Mouse (Mus musculus) neural tube, embryonic 12.5 days (tissue): ENCODE data around the gene Cux1. TPM values are rescaled to one million over a fixed set of nuclear protein-coding genes. Genes with fewer than 3 reads are reported as not detected.
"Not testable (repeated sequence)": the region's sequence is repeated elsewhere in the genome, so short reads cannot be mapped to it uniquely, and the experiment has no call there.

Experiments
- ATAC-seq: fragments of 200-750 bp; cut with Nextera tagmentation; 2 replicates; pipeline ENCODE4 v1.8.0; 2017; ENCODE audit warnings: low read depth, mild to moderate bottlenecking, moderate TSS enrichment, moderate library complexity; ENCODE audit not compliant: low FRiP score
- H3K27ac ChIP-seq: fragments of 300-500 bp; sonication (generic); 2 replicates; pipeline ENCODE4 v1.5.1; 2016
- H3K27me3 ChIP-seq: fragments of 300-500 bp; sonication (generic); replicated peaks from 2 replicates; pipeline ENCODE4 v1.6.1; 2016; ENCODE audit warnings: mild to moderate bottlenecking
- H3K36me3 ChIP-seq: fragments of 300-500 bp; sonication (generic); 2 replicates; pipeline ENCODE4 v1.6.1; 2016; ENCODE audit warnings: mild to moderate bottlenecking
- H3K4me1 ChIP-seq: fragments of 300-500 bp; sonication (generic); 2 replicates; pipeline ENCODE4 v1.6.1; 2016
- H3K4me2 ChIP-seq: fragments of 300-500 bp; sonication (generic); replicated peaks from 2 replicates; pipeline ENCODE4 v1.6.1; 2016; ENCODE audit warnings: mild to moderate bottlenecking
- H3K4me3 ChIP-seq: fragments of 300-500 bp; sonication (generic); 2 replicates; pipeline ENCODE4 v1.5.1; 2016
- H3K9ac ChIP-seq: fragments of 300-500 bp; sonication (generic); 2 replicates; pipeline ENCODE4 v1.6.1; 2016; ENCODE audit warnings: mild to moderate bottlenecking
- H3K9me3 ChIP-seq: fragments of 300-500 bp; sonication (generic); 2 replicates; pipeline ENCODE4 v1.6.1; 2016; ENCODE audit warnings: mild to moderate bottlenecking
- WGBS: fragments of 180-500 bp; shearing (Covaris S2); methylation state at CpG from one replicate; pipeline ENCODE4 v1.1.7; 2016; 5-methylcytosine and 5-hydroxymethylcytosine counted together
- polyA plus RNA-seq: library from polyadenylated mRNA; unstranded; fragments of >200 nt; fragmentation: Nextera tagmentation; extraction: Ambion mirVana; gene quantifications from 2 replicates; pipeline ENCODE4 v1.2.1, GENCODE M21; 2016

Cux1 gene
- polyA plus RNA-seq, 1 experiment from 2014 or later, result 117 TPM

GRCm38 (mm10) chr5:136218585-136218984, 348.7 kb downstream of the Cux1 start:
- no peaks in the 10 kb centered on the region for H3K27me3 ChIP-seq
- no peaks in the 10 kb centered on the region for H3K4me1 ChIP-seq
- no peak for ATAC-seq
- H3K36me3 ChIP-seq, result peaks cover 41% of the 10 kb centered on the region
- no peak overlapping the region for H3K4me2 ChIP-seq
- H3K27ac ChIP-seq, result no peak overlapping the region
- no peak overlapping the region for H3K4me3 ChIP-seq
- WGBS, result 86% methylated on average over 12 of the region's 12 CpGs
- no peaks in the 10 kb centered on the region for H3K9me3 ChIP-seq
- no peak overlapping the region for H3K9ac ChIP-seq

- no peaks in the 10 kb centered on the region for H3K27me3 ChIP-seq
- no peaks in the 10 kb centered on the region for H3K4me1 ChIP-seq
- H3K4me3 ChIP-seq, result no peak overlapping the region
- H3K27ac ChIP-seq, result no peak overlapping the region
- H3K4me2 ChIP-seq, result no peak overlapping the region
- WGBS, result 72% methylated on average over 4 of the region's 4 CpGs
- no peak for ATAC-seq
- H3K36me3 ChIP-seq, result peaks cover 35% of the 10 kb centered on the region
- H3K9ac ChIP-seq, result no peak overlapping the region
- no peaks in the 10 kb centered on the region for H3K9me3 ChIP-seq
These were observed 349.3 kb downstream of the Cux1 start for GRCm38 (mm10) chr5:136217932-136218381.

- 87% methylated on average over 18 of the region's 18 CpGs for WGBS
- H3K27ac ChIP-seq, result no peak overlapping the region
- no peak overlapping the region; the same call in 1 of the 2 replicates for H3K9ac ChIP-seq
- no peak overlapping the region for H3K4me3 ChIP-seq
- peaks cover 33% of the 10 kb centered on the region for H3K36me3 ChIP-seq
- no peaks in the 10 kb centered on the region for H3K27me3 ChIP-seq
- H3K4me1 ChIP-seq, result no peaks in the 10 kb centered on the region
- ATAC-seq, result no peak
- H3K4me2 ChIP-seq, result no peak overlapping the region
- H3K9me3 ChIP-seq, result no peaks in the 10 kb centered on the region
These were observed 350.2 kb downstream of the Cux1 start for GRCm38 (mm10) chr5:136217004-136217665.

- Histone ChIP-seq H3K9me3 (no peaks in the 10 kb centered on the region), H3K4me3 (no peak overlapping the region), H3K36me3 (peaks cover 23% of the 10 kb centered on the region; the same call in 1 of the 2 replicates), H3K9ac (no peak overlapping the region), H3K4me2 (no peak overlapping the region), H3K27ac (no peak overlapping the region), H3K4me1 (no peaks in the 10 kb centered on the region), H3K27me3 (no peaks in the 10 kb centered on the region)
- no peak for ATAC-seq
- WGBS, result 87% methylated on average over 5 of the region's 5 CpGs
These were observed 351.3 kb downstream of the Cux1 start for GRCm38 (mm10) chr5:136215958-136216357.

- 91% methylated on average over 3 of the region's 3 CpGs for WGBS
- H3K9me3 ChIP-seq, result no peaks in the 10 kb centered on the region
- no peaks in the 10 kb centered on the region for H3K4me1 ChIP-seq
- no peak overlapping the region for H3K4me3 ChIP-seq
- H3K9ac ChIP-seq, result no peak overlapping the region
- no peaks in the 10 kb centered on the region for H3K27me3 ChIP-seq
- ATAC-seq, result no peak
- no peak overlapping the region for H3K4me2 ChIP-seq
- H3K27ac ChIP-seq, result no peak overlapping the region
- H3K36me3 ChIP-seq, result peaks cover 16% of the 10 kb centered on the region; the same call in 1 of the 2 replicates
These were observed 352.1 kb downstream of the Cux1 start for GRCm38 (mm10) chr5:136215211-136215610.

GRCm38 (mm10) chr5:136213716-136214115, 353.6 kb downstream of the Cux1 start:
- 82% methylated on average over 5 of the region's 5 CpGs for WGBS
- H3K9ac ChIP-seq, result no peak overlapping the region

GRCm38 (mm10) chr5:136212716-136213115, 354.6 kb downstream of the Cux1 start:
- Histone ChIP-seq H3K9ac (no peak overlapping the region), H3K36me3 (no peaks in the 10 kb centered on the region), H3K27ac (no peak overlapping the region), H3K4me2 (no peak overlapping the region), H3K9me3 (no peaks in the 10 kb centered on the region), H3K27me3 (no peaks in the 10 kb centered on the region), H3K4me3 (no peak overlapping the region), H3K4me1 (no peaks in the 10 kb centered on the region)
- 91% methylated on average over 11 of the region's 11 CpGs for WGBS
- no peak for ATAC-seq

More at GRCm38 (mm10) chr5:136213716-136214115, 353.6 kb downstream of the Cux1 start:
- H3K27ac ChIP-seq, result no peak overlapping the region
- no peak overlapping the region for H3K4me3 ChIP-seq
- no peaks in the 10 kb centered on the region for H3K4me1 ChIP-seq
- no peak overlapping the region for H3K4me2 ChIP-seq
- H3K36me3 ChIP-seq, result peaks cover 3% of the 10 kb centered on the region; the same call in 1 of the 2 replicates
- no peak for ATAC-seq
- H3K27me3 ChIP-seq, result no peaks in the 10 kb centered on the region
- no peaks in the 10 kb centered on the region for H3K9me3 ChIP-seq

GRCm38 (mm10) chr5:136211341-136212102, 355.8 kb downstream of the Cux1 start:
- not testable (repeated sequence) for H3K27ac ChIP-seq, ATAC-seq, H3K27me3 ChIP-seq, H3K4me3 ChIP-seq, H3K9ac ChIP-seq, H3K4me1 ChIP-seq, H3K9me3 ChIP-seq, H3K4me2 ChIP-seq, H3K36me3 ChIP-seq
- WGBS, result 90% methylated on average over 14 of the region's 14 CpGs

- no peaks in the 10 kb centered on the region for H3K27me3 ChIP-seq
- ATAC-seq, result no peak
- H3K4me1 ChIP-seq, result no peaks in the 10 kb centered on the region
These were observed 356.7 kb downstream of the Cux1 start for GRCm38 (mm10) chr5:136210549-136210948.

GRCm38 (mm10) chr5:136201832-136202231, 365.5 kb downstream of the Cux1 start:
- WGBS, result 34% methylated on average over 7 of the region's 7 CpGs
- Histone ChIP-seq H3K4me1 (peaks cover 6% of the 10 kb centered on the region), H3K27me3 (no peaks in the 10 kb centered on the region), H3K4me3 (no peak overlapping the region), H3K36me3 (peaks cover 4% of the 10 kb centered on the region), H3K4me2 (no peak overlapping the region), H3K27ac (no peak overlapping the region), H3K9me3 (no peaks in the 10 kb centered on the region), H3K9ac (no peak overlapping the region)
- peak; percentile 34; the same call in 1 of the 2 replicates for ATAC-seq

More at GRCm38 (mm10) chr5:136210549-136210948, 356.7 kb downstream of the Cux1 start:
- 71% methylated on average over 5 of the region's 5 CpGs for WGBS
- Histone ChIP-seq H3K27ac (no peak overlapping the region), H3K36me3 (no peaks in the 10 kb centered on the region), H3K4me2 (no peak overlapping the region), H3K9ac (no peak overlapping the region), H3K9me3 (no peaks in the 10 kb centered on the region), H3K4me3 (no peak overlapping the region)

GRCm38 (mm10) chr5:136199526-136199925, 367.8 kb downstream of the Cux1 start:
- Histone ChIP-seq H3K9me3 (peaks cover 4% of the 10 kb centered on the region; the same call in 1 of the 2 replicates), H3K4me1 (peaks cover 6% of the 10 kb centered on the region), H3K9ac (peak overlapping the region; percentile 75), H3K4me2 (peak overlapping the region; percentile 90), H3K27me3 (no peaks in the 10 kb centered on the region), H3K4me3 (peak overlapping the region; percentile 73), H3K36me3 (peaks cover 27% of the 10 kb centered on the region), H3K27ac (no peak overlapping the region)
- ATAC-seq, result no peak; the same call in 1 of the 2 replicates
- 44% methylated on average over 11 of the region's 11 CpGs for WGBS
